ENCODE assay signal across 19 mouse cellular contexts in the genomic region with DNA sequence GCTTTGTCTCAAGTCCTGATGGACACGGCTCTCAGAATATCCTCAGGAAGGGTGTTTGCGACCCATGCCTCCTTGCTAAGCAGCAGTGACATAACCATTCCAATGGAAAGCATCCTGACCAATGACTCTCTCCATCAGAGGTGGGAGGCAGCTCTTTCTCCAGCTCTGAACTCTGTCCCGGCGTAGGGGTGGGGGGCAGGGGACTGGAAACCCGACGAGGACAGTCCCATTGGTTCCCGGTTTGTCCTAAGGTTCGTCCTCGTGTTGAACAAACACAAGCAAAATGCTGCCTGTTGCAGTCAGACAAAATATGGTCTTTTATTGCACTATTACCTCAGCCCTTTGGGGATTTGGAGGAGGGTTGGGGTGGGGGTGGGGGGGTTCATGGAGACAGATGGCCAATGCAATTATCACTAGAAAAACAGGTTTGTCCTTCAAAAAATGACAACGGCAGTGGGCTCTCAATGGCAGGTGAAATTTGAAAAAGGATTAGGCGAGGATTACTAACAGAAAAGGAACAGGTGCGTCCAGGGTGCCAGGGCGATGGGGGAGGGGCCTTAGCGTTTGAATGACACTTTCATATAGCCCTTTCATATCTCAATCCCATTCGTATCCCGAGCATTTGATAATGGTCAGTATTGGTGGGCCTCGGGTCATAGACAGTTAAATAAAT. TPM values are rescaled to one million over a fixed set of nuclear protein-coding genes. Genes with fewer than 3 reads are reported as not detected.
DNase-seq lines count a peak whose midpoint lies in the region; ATAC-seq and TF ChIP-seq lines count a peak whose summit lies in the region.
"Had no signal": no experiment of that assay in that cellular context is flagged by ENCODE, and none has a peak within 500 bp of the region (broad histone marks: within the 10 kb centered on the region; RNA-seq: fewer than 3 reads in every experiment).

No protein-coding gene starts in this region.

- no peak overlapping the region for H3K9ac ChIP-seq in liver, postnatal 0 days (replicated peaks)
- H3K9ac ChIP-seq in liver, embryonic 11.5 days (ENCODE audit: low read depth, low read length) = no peak overlapping the region
- H3K9ac ChIP-seq in intestine, embryonic 15.5 days = no peak overlapping the region
- H3K9ac ChIP-seq: heart, embryonic 13.5 days; hindbrain, embryonic 15.5 days had no signal

- H3K27ac ChIP-seq in liver, postnatal 0 days (ENCODE audit: low read depth) = no peak overlapping the region
- H3K27ac ChIP-seq in liver, embryonic 11.5 days (ENCODE audit: low read depth, low read length) = no peak overlapping the region
- H3K27ac ChIP-seq in intestine, embryonic 15.5 days = no peak overlapping the region
- H3K27ac ChIP-seq: gastrocnemius, adult 2 months; heart, embryonic 13.5 days; hindbrain, embryonic 15.5 days had no signal

- TF ChIP-seq CTCF in liver, postnatal 0 days (IDR thresholded peaks at IDR 0.05; ENCODE audit: low read depth) = no peak

- no peak overlapping the region for H3K4me2 ChIP-seq in liver, postnatal 0 days (ENCODE audit: low read depth, low read length)
- H3K4me2 ChIP-seq in liver, embryonic 11.5 days = no peak overlapping the region
- H3K4me2 ChIP-seq in intestine, embryonic 15.5 days (replicated peaks) = no peak overlapping the region
- H3K4me2 ChIP-seq: heart, embryonic 13.5 days; hindbrain, embryonic 15.5 days had no signal

- H3K36me3 ChIP-seq in liver, postnatal 0 days (replicated peaks; ENCODE audit: insufficient read depth, low read length) = no peaks in the 10 kb centered on the region
- H3K36me3 ChIP-seq in liver, embryonic 11.5 days (ENCODE audit: control insufficient read depth, insufficient read depth, low read length) = no peaks in the 10 kb centered on the region
- H3K36me3 ChIP-seq in intestine, embryonic 15.5 days = no peaks in the 10 kb centered on the region
- H3K36me3 ChIP-seq: heart, embryonic 13.5 days; hindbrain, embryonic 15.5 days had no signal

- peaks cover 4% of the 10 kb centered on the region; the same call in 1 of the 2 replicates for H3K4me1 ChIP-seq in liver, postnatal 0 days (ENCODE audit: insufficient read depth)
- H3K4me1 ChIP-seq in liver, embryonic 11.5 days (replicated peaks; ENCODE audit: control insufficient read depth, insufficient read depth, low read length) = no peaks in the 10 kb centered on the region; the same call in 1 of the 2 replicates
- H3K4me1 ChIP-seq in intestine, embryonic 15.5 days (replicated peaks) = no peaks in the 10 kb centered on the region
- H3K4me1 ChIP-seq: hindbrain, embryonic 15.5 days had no signal

- no peak overlapping the region for H3K4me3 ChIP-seq in liver, postnatal 0 days (ENCODE audit: low read depth, low read length)
- no peak overlapping the region for H3K4me3 ChIP-seq in liver, embryonic 11.5 days (ENCODE audit: low read depth, low read length)
- H3K4me3 ChIP-seq in intestine, embryonic 15.5 days (replicated peaks) = no peak overlapping the region
- H3K4me3 ChIP-seq: gastrocnemius, adult 2 months; heart, embryonic 13.5 days; hindbrain, embryonic 15.5 days had no signal

- H3K27me3 ChIP-seq in liver, postnatal 0 days (ENCODE audit: insufficient read depth, low read length) = no peaks in the 10 kb centered on the region
- H3K27me3 ChIP-seq in liver, embryonic 11.5 days (replicated peaks; ENCODE audit: control insufficient read depth, insufficient read depth, low read length) = no peaks in the 10 kb centered on the region
- no peaks in the 10 kb centered on the region for H3K27me3 ChIP-seq in intestine, embryonic 15.5 days (replicated peaks)
- H3K27me3 ChIP-seq: CH12.LX; heart, embryonic 13.5 days; hindbrain, embryonic 15.5 days had no signal

- no peak for TF ChIP-seq EP300 in liver, postnatal 0 days (IDR thresholded peaks at IDR 0.05; ENCODE audit: low read depth)

- DNase-seq in liver, postnatal 0 days = no peak
- no peak for DNase-seq in liver, embryonic 11.5 days (ENCODE audit: low spot score)
- DNase-seq in thymus, postnatal 4 days = peak; percentile 63
- no peak for DNase-seq in thymus, postnatal 36 days
- DNase-seq in lung, adult 18-20 months = no peak
- DNase-seq: adrenal gland, postnatal 14 days; cerebellum, adult 11-12 months; cerebellum, adult 9-10 months; cerebellum, postnatal 36 days; gastrocnemius, adult 2 months; gastrocnemius, postnatal 25 days; heart, postnatal 36 days had no signal

- 63% methylated on average over 17 of the region's 17 CpGs for WGBS in liver, postnatal 0 days (ENCODE audit: insufficient replicate concordance)
- WGBS in liver, embryonic 11.5 days = 64% methylated on average over 17 of the region's 17 CpGs
- WGBS in intestine, embryonic 15.5 days = 53% methylated on average over 17 of the region's 17 CpGs

- ATAC-seq in liver, postnatal 0 days = peak; percentile 62; the same call in 1 of the 2 replicates
- no peak for ATAC-seq in liver, embryonic 11.5 days (replicated peaks; ENCODE audit: low FRiP score)
- ATAC-seq in intestine, embryonic 15.5 days = peak; percentile 56; the same call in 1 of the 2 replicates
- ATAC-seq: activated CD4-positive, CD25-positive, alpha-beta regulatory T cell, adult 4 months; forebrain, embryonic 14.5 days; Patski had no signal

- no peaks in the 10 kb centered on the region for H3K9me3 ChIP-seq in liver, postnatal 0 days (ENCODE audit: low read length)
- H3K9me3 ChIP-seq in liver, embryonic 11.5 days (ENCODE audit: control insufficient read depth, low read length) = no peaks in the 10 kb centered on the region
- no peaks in the 10 kb centered on the region for H3K9me3 ChIP-seq in intestine, embryonic 15.5 days
- H3K9me3 ChIP-seq: heart, embryonic 13.5 days; hindbrain, embryonic 15.5 days had no signal

RNA-seq across cellular contexts. Expression of a gene that starts 11.0 kb away (rescaled TPM):
- polyA plus RNA-seq in liver, postnatal 0 days (2015; fragmentation: Nextera tagmentation; extraction: Ambion mirVana) = 24.4 and 24.5 TPM in 2 replicates
- polyA plus RNA-seq in liver, embryonic 11.5 days (2014; fragmentation: Nextera tagmentation; extraction: Ambion mirVana) = 34.3 and 42.6 TPM in 2 replicates
- 34.0 and 34.5 TPM in 2 replicates for polyA plus RNA-seq in intestine, embryonic 15.5 days (2015; fragmentation: Nextera tagmentation; extraction: Ambion mirVana)
